Mouse (Mus musculus) kidney, adult 11 months (tissue): Measurements from ENCODE around the gene Shank2.

Experiments
- DNase-seq: peaks from one replicate; pipeline ENCODE4 v3.0.0; 2022

Gene Shank2

GRCm38 (mm10) chr7:144379243-144379884 is 377.6 kb downstream of the Shank2 start:
- DNase-seq: no peak

GRCm38 (mm10) chr7:144381588-144381987 is 379.9 kb downstream of the Shank2 start:
- no peak for DNase-seq

- no peak for DNase-seq
Observed at GRCm38 (mm10) chr7:144387537-144387936, 385.8 kb downstream of the Shank2 start.

GRCm38 (mm10) chr7:144389704-144390103 is 388.0 kb downstream of the Shank2 start:
- DNase-seq: no peak

DNA sequence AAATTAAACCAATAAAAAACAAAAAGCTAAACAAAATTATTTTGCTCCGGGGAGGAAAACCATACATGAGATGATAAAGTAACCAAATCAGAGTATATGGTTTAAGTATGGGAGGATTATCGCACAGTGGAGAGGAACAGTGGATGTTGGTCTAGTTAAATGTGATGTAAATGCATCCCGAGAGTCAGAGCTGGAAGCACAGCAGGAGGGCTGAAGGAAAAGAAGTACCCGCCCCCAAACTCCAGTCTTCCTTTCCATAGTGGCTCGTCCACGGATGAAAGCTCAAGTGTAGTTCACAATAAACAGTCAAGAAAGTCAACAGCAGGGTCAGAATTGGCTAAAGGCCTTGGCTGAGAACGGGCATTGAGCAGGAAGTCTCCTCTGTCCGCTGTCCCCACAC is 388.9 kb downstream of the Shank2 start:
- DNase-seq: no peak

DNA sequence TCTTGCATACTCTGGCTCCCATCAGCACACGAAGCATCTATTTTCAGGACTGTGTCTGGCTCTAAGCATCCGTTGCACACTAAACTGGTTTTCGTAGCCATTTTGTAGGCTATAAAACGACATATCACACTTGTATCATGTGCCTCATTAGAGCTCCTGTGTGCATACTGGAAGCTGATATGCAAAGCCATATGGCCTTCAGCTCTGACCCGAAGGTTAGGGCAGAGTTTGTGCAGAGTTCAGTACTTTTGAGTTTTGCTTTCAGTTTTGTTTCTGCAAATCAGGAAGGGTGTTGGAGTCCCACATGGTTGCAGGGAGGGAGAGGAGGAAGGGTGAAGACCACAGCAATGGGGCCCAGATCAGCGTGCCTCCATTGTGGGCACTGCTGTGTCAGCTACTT is 390.0 kb downstream of the Shank2 start:
- no peak for DNase-seq

- no peak for DNase-seq
Observed at GRCm38 (mm10) chr7:144402492-144402891, 400.8 kb downstream of the Shank2 start.

- DNase-seq: no peak
Observed at GRCm38 (mm10) chr7:144407675-144408074, 405.9 kb downstream of the Shank2 start.

DNA sequence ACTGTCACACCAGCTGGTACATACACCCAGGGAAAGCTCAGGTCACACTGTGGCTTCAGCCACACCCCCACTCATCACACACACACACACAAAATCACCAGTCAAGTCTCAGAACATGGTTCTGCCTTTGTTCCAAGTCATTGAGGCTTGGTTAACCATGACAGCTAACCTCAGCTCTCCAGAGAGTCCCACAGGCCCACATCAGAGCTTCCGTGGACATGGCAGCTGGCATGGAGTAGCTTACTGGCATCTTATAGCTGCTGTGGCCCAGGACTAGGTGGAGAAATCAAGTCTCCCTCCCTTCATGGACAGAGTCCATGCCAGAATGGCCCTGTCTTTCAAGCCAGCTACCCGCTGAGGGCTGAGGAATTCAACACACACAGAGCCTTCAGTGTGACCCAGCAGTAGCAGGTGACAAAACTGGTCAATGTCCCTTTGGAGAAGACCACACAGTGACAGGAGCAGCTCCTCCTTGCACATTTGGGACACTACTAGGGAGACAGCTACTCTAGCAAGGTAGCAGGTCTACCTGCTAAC is 406.8 kb downstream of the Shank2 start:
- DNase-seq: no peak

GRCm38 (mm10) chr7:144409682-144410081 is 408.0 kb downstream of the Shank2 start:
- DNase-seq: no peak

DNA sequence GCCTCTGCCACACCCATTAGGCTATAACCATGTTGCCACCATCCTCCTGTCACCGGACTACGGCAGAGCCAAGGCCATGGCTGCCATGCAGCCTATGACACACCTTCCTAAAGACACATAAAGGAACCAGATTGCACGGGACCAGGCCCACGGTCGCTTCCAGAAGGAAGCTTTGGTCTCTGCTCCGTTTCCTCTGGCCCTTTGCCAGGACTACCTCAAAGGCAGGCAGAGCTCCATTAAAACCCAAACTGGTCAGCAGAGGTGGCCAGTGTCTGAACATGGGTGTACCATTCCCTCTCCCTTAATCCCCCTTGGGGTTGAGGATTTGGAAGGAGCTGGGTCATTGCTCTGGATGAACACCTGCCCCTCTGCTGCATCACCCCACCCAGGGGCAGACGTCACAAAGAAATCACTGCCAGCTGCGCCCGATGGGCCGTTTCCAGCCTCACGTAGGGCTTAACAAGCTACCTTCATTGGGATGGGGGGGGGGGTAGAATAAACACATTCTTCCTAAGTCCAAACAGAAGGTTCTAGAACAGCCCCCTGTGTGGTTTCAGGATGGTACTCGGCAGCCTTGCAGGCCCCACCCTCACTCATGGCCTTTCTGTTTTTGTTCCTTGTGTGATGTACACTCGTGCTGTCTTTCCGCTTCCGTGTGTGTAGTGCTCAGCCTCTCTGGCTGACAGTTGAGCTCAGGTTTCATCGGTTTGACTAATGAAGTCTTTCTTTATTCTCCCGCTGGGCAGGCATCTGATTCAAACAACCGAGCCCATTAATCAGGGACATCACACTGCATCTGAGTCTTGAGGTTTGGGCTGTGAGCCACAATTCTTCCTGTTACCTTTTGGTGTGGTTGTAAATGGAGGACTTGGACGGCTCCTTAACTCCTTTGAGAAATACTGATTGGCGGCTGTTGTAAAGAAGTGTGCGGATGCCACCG is 410.5 kb downstream of the Shank2 start:
- no peak for DNase-seq

DNA sequence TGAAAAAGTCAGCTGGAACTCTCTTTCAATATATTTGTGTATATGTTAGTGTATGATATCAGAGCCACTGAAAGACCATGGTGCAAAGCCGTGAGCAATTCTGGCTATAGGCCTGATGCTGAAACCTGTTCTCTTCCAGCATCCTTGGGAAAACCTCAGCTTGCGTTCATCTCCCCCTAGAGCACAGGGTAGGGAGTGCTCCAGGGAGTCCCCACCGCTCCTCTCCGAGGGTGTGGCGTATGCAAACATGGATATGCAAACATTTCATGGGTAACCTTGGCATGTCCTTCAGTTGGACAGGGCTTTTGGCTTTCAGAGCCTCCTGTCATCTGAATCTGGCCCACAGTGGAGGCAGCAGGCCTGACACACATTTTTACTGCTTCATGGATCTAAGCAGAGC is 412.9 kb downstream of the Shank2 start:
- no peak for DNase-seq

GRCm38 (mm10) chr7:144415795-144416194 is 414.1 kb downstream of the Shank2 start:
- DNase-seq: peak; percentile 32

GRCm38 (mm10) chr7:144417234-144417633 is 415.5 kb downstream of the Shank2 start:
- DNase-seq: no peak

- DNase-seq: no peak
Observed at GRCm38 (mm10) chr7:144417644-144418343, 416.1 kb downstream of the Shank2 start.

DNA sequence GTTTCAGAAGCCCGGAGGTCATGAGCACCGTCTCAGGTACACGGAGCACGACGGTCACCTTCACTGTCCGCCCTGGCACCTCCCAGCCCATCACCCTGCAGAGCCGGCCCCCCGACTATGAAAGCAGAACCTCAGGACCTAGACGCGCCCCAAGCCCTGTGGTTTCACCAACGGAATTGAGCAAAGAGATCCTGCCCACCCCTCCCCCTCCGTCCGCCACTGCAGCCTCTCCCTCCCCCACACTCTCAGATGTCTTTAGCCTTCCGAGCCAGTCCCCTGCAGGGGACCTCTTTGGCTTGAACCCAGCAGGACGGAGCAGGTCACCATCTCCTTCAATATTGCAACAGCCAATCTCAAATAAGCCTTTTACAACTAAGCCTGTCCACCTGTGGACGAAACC is 418.8 kb downstream of the Shank2 start:
- DNase-seq: no peak

- no peak for DNase-seq
Observed at GRCm38 (mm10) chr7:144421478-144421877, 419.8 kb downstream of the Shank2 start.

GRCm38 (mm10) chr7:144425953-144426352 is 424.2 kb downstream of the Shank2 start:
- no peak for DNase-seq

DNA sequence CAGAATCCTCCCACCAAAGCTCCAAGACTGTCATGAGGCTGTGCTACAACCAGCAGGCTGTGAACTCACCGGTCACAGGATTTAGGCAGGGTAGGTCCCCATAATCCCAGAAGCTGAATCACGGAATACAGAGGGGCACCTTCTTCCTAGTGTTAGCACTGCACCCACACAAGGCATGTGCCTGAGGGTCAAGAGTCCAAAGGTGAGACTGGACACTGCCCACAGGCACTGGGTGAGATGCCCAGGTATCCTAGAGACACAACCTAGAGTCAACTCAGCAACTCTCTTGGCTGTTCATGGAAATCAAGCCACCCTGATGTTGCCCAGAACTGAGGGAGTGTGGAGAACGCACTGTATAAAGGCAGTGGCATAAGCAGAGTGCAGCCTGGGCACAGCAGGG is 424.9 kb downstream of the Shank2 start:
- DNase-seq: peak; percentile 37

DNA sequence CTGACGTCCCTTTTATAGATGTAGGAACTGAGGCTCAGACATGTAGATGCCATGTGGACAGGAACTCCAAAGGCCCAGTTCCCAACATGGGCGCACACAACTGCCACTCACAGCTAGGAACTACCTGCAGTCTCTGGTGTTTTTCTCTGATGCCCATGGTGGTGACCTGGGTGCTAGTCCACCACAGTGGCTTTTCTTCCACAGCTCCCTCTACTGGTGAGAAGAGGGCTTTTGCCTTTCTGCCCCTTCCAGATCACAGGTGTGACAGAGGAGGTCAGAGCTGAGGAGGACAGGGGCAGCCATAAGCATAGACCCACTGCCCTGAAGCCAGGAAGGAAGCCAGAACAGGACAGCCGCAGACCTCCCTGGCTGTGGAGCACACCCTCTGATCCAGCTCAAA is 425.7 kb downstream of the Shank2 start:
- DNase-seq: no peak

DNA sequence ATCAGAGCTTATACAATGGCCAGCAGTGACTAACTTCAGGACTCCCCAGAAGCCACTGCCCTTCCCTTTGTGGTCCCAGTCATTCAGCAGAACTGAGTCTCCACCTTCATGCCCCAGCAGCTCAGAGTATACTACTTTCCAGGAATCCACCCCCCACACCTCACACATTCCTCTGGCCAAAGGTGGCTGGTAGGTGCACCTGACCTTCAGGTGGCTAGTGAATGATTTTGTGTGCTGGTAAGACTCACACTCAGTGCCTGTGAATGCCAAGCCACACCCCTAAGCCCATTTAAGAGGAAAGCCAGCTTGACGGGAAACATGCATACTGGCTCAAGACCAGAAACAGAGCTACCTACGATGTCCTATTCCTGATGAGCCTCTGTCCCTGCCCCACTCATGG is 431.2 kb downstream of the Shank2 start:
- peak; percentile 70 for DNase-seq

GRCm38 (mm10) chr7:144438811-144439210 is 437.1 kb downstream of the Shank2 start:
- no peak for DNase-seq

DNA sequence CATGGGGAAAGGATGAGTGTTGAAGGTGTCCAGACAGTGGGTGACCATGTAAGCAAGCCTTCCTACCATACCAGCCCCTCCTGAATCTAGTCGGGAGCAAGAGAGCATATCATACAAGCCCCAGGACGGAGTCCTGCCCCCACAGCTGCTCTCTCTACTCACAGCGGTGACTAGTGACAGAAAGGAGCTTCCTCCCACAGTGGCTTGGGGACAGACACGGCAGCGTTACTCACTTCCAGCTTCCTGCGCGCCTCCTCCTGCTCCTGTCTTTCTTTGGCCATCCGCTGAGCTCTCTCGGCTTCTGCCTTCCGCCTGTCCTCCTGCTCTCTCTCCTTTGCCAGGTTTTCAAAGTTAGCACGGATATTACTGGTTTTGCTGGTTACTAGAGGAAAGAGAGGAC is 439.7 kb downstream of the Shank2 start:
- DNase-seq: no peak
